Mouse (Mus musculus) neutrophil, adult 5-6 weeks (primary cell): ENCODE results near the gene Qrsl1. TPM values are rescaled to one million over a fixed set of nuclear protein-coding genes. Genes with fewer than 3 reads are reported as not detected.

Experiments used
- total RNA-seq: library from RNA; stranded (forward); fragments of 200-1000 nt; gene quantifications from 2 replicates; pipeline ENCODE4 v1.2.3, GENCODE M21; 2017

Qrsl1 gene
- total RNA-seq, 1 experiment from 2014 or later, result 25.0 TPM

Other genes with a start within 250 kb of the Qrsl1 start
- 33.8 and 36.8 TPM in 2 replicates for gene Rtn4ip1, start 62 bp upstream of the Qrsl1 start, total RNA-seq
- gene Crybg1, start 247.1 kb upstream of the Qrsl1 start, total RNA-seq, result 34.7 TPM in 2 replicates